ENCODE assay signal across 8 mouse cellular contexts in the genomic region with DNA sequence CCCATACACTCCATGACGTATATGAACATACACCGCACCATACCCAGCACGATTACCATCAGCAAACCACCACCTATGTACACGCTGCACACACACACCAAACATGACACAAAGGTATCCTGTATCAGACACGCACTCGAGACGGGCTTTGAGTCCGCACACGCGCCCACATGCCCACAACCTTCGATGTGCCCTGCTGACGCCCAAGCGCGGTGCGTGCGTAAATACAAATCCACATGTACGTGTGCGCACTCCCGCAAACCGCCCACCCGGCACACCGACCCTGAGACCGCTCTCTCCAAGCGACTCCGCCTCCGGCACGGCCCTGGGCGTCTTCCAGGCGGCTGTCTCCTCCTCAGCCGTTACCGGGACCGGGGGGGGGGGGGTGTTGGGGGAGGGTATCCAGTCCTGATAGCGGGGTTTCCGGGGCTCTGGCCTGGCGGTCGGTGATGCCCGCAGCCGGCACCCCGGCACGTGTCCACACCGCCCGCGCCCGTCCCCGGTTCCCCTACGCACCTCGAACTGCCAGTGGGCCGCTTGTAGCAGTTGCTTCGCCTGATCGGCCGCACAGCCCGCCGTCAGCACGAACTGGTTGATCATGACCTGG. TPM values are rescaled to one million over a fixed set of nuclear protein-coding genes. Genes with fewer than 3 reads are reported as not detected.
DNase-seq lines count a peak whose midpoint lies in the region; ATAC-seq and TF ChIP-seq lines count a peak whose summit lies in the region.

No protein-coding gene starts in this region.

- no peaks in the 10 kb centered on the region for H3K36me3 ChIP-seq in thymus, adult 2 months (ENCODE audit: control insufficient read depth, insufficient read depth, low read length)
- peaks cover 22% of the 10 kb centered on the region for H3K36me3 ChIP-seq in forebrain, embryonic 14.5 days (ENCODE audit: control insufficient read depth, insufficient read depth, low read length)

- peaks cover 34% of the 10 kb centered on the region for H3K4me1 ChIP-seq in thymus, adult 2 months (replicated peaks; ENCODE audit: control insufficient read depth, insufficient read depth, low read length)
- peaks cover 25% of the 10 kb centered on the region for H3K4me1 ChIP-seq in forebrain, embryonic 14.5 days (ENCODE audit: control insufficient read depth, insufficient read depth, low read length)

- peak overlapping the region; percentile 87 for H3K4me3 ChIP-seq in thymus, adult 2 months (ENCODE audit: control insufficient read depth, insufficient read depth, low read length)
- H3K4me3 ChIP-seq in forebrain, embryonic 14.5 days (ENCODE audit: low read depth, low read length): peak overlapping the region; percentile 85

- peak overlapping the region; percentile 89 for H3K4me2 ChIP-seq in forebrain, embryonic 14.5 days (ENCODE audit: low read length)

- ATAC-seq in forebrain, embryonic 14.5 days: peak; percentile 33

- peak; percentile 72 for DNase-seq in adrenal gland, postnatal 14 days
- no peak for DNase-seq in adrenal gland, adult 8-10 months
- peak; percentile 42 for DNase-seq in thymus, adult 2 months
- no peak for DNase-seq in thymus, postnatal 25 days
- peak; percentile 48 for DNase-seq in forebrain, embryonic 14.5 days (ENCODE audit: low spot score)
- DNase-seq in layer of hippocampus, postnatal 36 days: peak; percentile 43 to 49
- DNase-seq in mesoderm, embryonic 11.5 days (ENCODE audit: low read depth, low spot score): peak; percentile 56
- DNase-seq in spleen, postnatal 10 days (ENCODE audit: low spot score in 2 of 2): peak; percentile 52 to 66

- WGBS in thymus, adult 2 months: under 1% methylated on average over 53 of the region's 54 CpGs
- WGBS in forebrain, embryonic 14.5 days: under 1% methylated on average over 53 of the region's 54 CpGs

- no peaks in the 10 kb centered on the region for H3K9me3 ChIP-seq in forebrain, embryonic 14.5 days (replicated peaks; ENCODE audit: control insufficient read depth, low read length)

- H3K27ac ChIP-seq in thymus, adult 2 months (ENCODE audit: control insufficient read depth, insufficient read depth, low read length): peak overlapping the region; percentile 92
- H3K27ac ChIP-seq in forebrain, embryonic 14.5 days (ENCODE audit: low read depth, low read length): peak overlapping the region; percentile 97

- H3K9ac ChIP-seq in forebrain, embryonic 14.5 days (ENCODE audit: low read length): peak overlapping the region; percentile 80

- H3K27me3 ChIP-seq in thymus, adult 2 months (ENCODE audit: control insufficient read depth, insufficient read depth, low read length): no peaks in the 10 kb centered on the region
- H3K27me3 ChIP-seq in forebrain, embryonic 14.5 days (replicated peaks; ENCODE audit: control insufficient read depth, insufficient read depth, low read length): no peaks in the 10 kb centered on the region

- no peak for TF ChIP-seq CTCF in thymus, adult 2 months (IDR thresholded peaks at IDR 0.05; ENCODE audit: borderline replicate concordance, control insufficient read depth, extremely low read depth, insufficient read depth, low read length, poor library complexity)

- TF ChIP-seq POLR2A in thymus, adult 2 months (IDR thresholded peaks at IDR 0.05; ENCODE audit: control insufficient read depth, extremely low read depth, insufficient read depth, low read length, poor library complexity): no peak; the same call in 1 of the 2 replicates

RNA-seq across cellular contexts. Expression of a gene that starts 0.9 kb away (rescaled TPM):
- total RNA-seq in adrenal gland, postnatal 14 days (2021): 36.9 and 40.8 TPM in 2 replicates
- total RNA-seq in adrenal gland, adult 8-10 months (2022): 10 to 100 TPM; 33.0 to 42.5 (median 38.2) TPM
- polyA plus RNA-seq in thymus, adult 2 months (2012; rRNA removed): 92.4 and 107 TPM in 2 replicates
- polyA plus RNA-seq in forebrain, embryonic 14.5 days (2014; fragmentation: Nextera tagmentation; extraction: Ambion mirVana): 37.9 and 44.4 TPM in 2 replicates
- 10 to 100 TPM; 91.3 to 94.9 TPM for total RNA-seq in layer of hippocampus, postnatal 36 days (2021)

RNA-seq across cellular contexts. Expression of a gene that starts 6.8 kb away (rescaled TPM):
- total RNA-seq in adrenal gland, postnatal 14 days (2021): 86.3 and 87.7 TPM in 2 replicates
- total RNA-seq in adrenal gland, adult 8-10 months (2022): 100 to 1,000 TPM in 2 of 4 experiments, 10 to 100 TPM in 2; 88.5 to 120 (median 98.0) TPM
- polyA plus RNA-seq in thymus, adult 2 months (2012; rRNA removed): 89.2 and 98.3 TPM in 2 replicates
- polyA plus RNA-seq in forebrain, embryonic 14.5 days (2014; fragmentation: Nextera tagmentation; extraction: Ambion mirVana): 85.3 and 93.0 TPM in 2 replicates
- total RNA-seq in layer of hippocampus, postnatal 36 days (2021): 100 to 1,000 TPM; 213 TPM

RNA-seq across cellular contexts. Expression of a gene that starts 44.0 kb away (rescaled TPM):
- not detected in 2 replicates for total RNA-seq in adrenal gland, postnatal 14 days (2021)
- under 1 TPM in 1 of 4 experiments, not detected in 3; 0.14 TPM for total RNA-seq in adrenal gland, adult 8-10 months (2022)
- 0.13 TPM in 1 of 2 replicates, not detected in the other for polyA plus RNA-seq in thymus, adult 2 months (2012; rRNA removed)
- polyA plus RNA-seq in forebrain, embryonic 14.5 days (2014; fragmentation: Nextera tagmentation; extraction: Ambion mirVana): 0.14 TPM in 2 replicates
- total RNA-seq in layer of hippocampus, postnatal 36 days (2021): not detected

RNA-seq across cellular contexts. Expression of a gene that starts 59.4 kb away (rescaled TPM):
- 54.2 and 57.6 TPM in 2 replicates for total RNA-seq in adrenal gland, postnatal 14 days (2021)
- total RNA-seq in adrenal gland, adult 8-10 months (2022): 10 to 100 TPM; 75.9 to 85.5 (median 78.3) TPM
- polyA plus RNA-seq in thymus, adult 2 months (2012; rRNA removed): 139 and 151 TPM in 2 replicates
- 164 and 179 TPM in 2 replicates for polyA plus RNA-seq in forebrain, embryonic 14.5 days (2014; fragmentation: Nextera tagmentation; extraction: Ambion mirVana)
- total RNA-seq in layer of hippocampus, postnatal 36 days (2021): 10 to 100 TPM; 76.4 to 82.1 TPM

Comparison
In these comparisons a context has a peak if more than half of its experiments do, and no peak if none do; other contexts are left out.
1. DNase-seq: peak in adrenal gland, postnatal 14 days (single experiment), thymus, adult 2 months (single experiment), forebrain, embryonic 14.5 days (single experiment), layer of hippocampus, postnatal 36 days (2 of 2), mesoderm, embryonic 11.5 days (single experiment) and spleen, postnatal 10 days (2 of 2); none in adrenal gland, adult 8-10 months (single experiment) and thymus, postnatal 25 days (single experiment).